Mouse (Mus musculus): Measurements from ENCODE around the gene Drap1. TPM values are rescaled to one million over a fixed set of nuclear protein-coding genes. Genes with fewer than 3 reads are reported as not detected.

Drap1 gene
- polyA plus RNA-seq, 1 experiment from 2014 or later, result 242 TPM

- no peaks in the 10 kb centered on the region for H3K36me3 ChIP-seq (replicated peaks)
- peaks cover 61% of the 10 kb centered on the region for H3K27me3 ChIP-seq (replicated peaks; ENCODE audit: low read depth, poor library complexity, severe bottlenecking)
- peaks cover 27% of the 10 kb centered on the region for H3K4me1 ChIP-seq
- H3K27ac ChIP-seq (replicated peaks), result no peak overlapping the region
- 33% methylated on average over 7 of the region's 7 CpGs for WGBS
- H3K9me3 ChIP-seq, result peaks cover 9% of the 10 kb centered on the region; the same call in 1 of the 2 replicates
- H3K4me3 ChIP-seq, result no peak overlapping the region
- DNase-seq (ENCODE audit: low spot score), result peak; percentile 21
Observed at GRCm38 (mm10) chr19:5444954-5445353, 20.2 kb upstream of the Drap1 start.

- no peak for DNase-seq (ENCODE audit: low spot score)
- Histone ChIP-seq H3K27ac (replicated peaks) (no peak overlapping the region), H3K4me1 (peaks cover 27% of the 10 kb centered on the region), H3K36me3 (replicated peaks) (no peaks in the 10 kb centered on the region), H3K9me3 (peaks cover 9% of the 10 kb centered on the region; the same call in 1 of the 2 replicates), H3K27me3 (replicated peaks; ENCODE audit: low read depth, poor library complexity, severe bottlenecking) (peaks cover 56% of the 10 kb centered on the region), H3K4me3 (no peak overlapping the region)
- 68% methylated on average over 9 of the region's 9 CpGs for WGBS
Observed at GRCm38 (mm10) chr19:5444371-5444908, 19.7 kb upstream of the Drap1 start.

GRCm38 (mm10) chr19:5433951-5434350, 9.2 kb upstream of the Drap1 start:
- 70% methylated on average over 7 of the region's 7 CpGs for WGBS
- Histone ChIP-seq H3K4me3 (peak overlapping the region; percentile 53), H3K4me1 (peaks cover 30% of the 10 kb centered on the region), H3K27ac (replicated peaks) (peak overlapping the region; percentile 84), H3K27me3 (replicated peaks; ENCODE audit: low read depth, poor library complexity, severe bottlenecking) (peaks cover 7% of the 10 kb centered on the region; the same call in 1 of the 2 replicates), H3K9me3 (no peaks in the 10 kb centered on the region), H3K36me3 (replicated peaks) (peaks cover 3% of the 10 kb centered on the region; the same call in 1 of the 2 replicates)
- DNase-seq (ENCODE audit: low spot score), result no peak

GRCm38 (mm10) chr19:5432992-5433852, 8.4 kb upstream of the Drap1 start:
- WGBS, result 11% methylated on average over 16 of the region's 16 CpGs
- peak overlapping the region; percentile 84 for H3K27ac ChIP-seq (replicated peaks)
- DNase-seq (ENCODE audit: low spot score), result peak; percentile 65

GRCm38 (mm10) chr19:5431911-5432464, 7.2 kb upstream of the Drap1 start:
- Histone ChIP-seq H3K4me1 (peaks cover 35% of the 10 kb centered on the region), H3K9me3 (no peaks in the 10 kb centered on the region), H3K27ac (replicated peaks) (no peak overlapping the region), H3K27me3 (replicated peaks; ENCODE audit: low read depth, poor library complexity, severe bottlenecking) (0 out of 2 replicates have a peak, but pooled peaks cover 2% of the 10 kb centered on the region), H3K36me3 (replicated peaks) (peaks cover 20% of the 10 kb centered on the region), H3K4me3 (no peak overlapping the region)
- DNase-seq (ENCODE audit: low spot score), result no peak
- WGBS, result 78% methylated on average over 4 of the region's 4 CpGs

More at GRCm38 (mm10) chr19:5432992-5433852, 8.4 kb upstream of the Drap1 start:
- H3K27me3 ChIP-seq (replicated peaks; ENCODE audit: low read depth, poor library complexity, severe bottlenecking), result peaks cover 7% of the 10 kb centered on the region; the same call in 1 of the 2 replicates
- H3K9me3 ChIP-seq, result no peaks in the 10 kb centered on the region
- H3K4me3 ChIP-seq, result peak overlapping the region; percentile 53
- H3K4me1 ChIP-seq, result peaks cover 30% of the 10 kb centered on the region
- H3K36me3 ChIP-seq (replicated peaks), result peaks cover 11% of the 10 kb centered on the region

GRCm38 (mm10) chr19:5430408-5430807, 5.6 kb upstream of the Drap1 start:
- WGBS, result 89% methylated on average over 1 of the region's 1 CpGs
- H3K9me3 ChIP-seq, result no peaks in the 10 kb centered on the region
- DNase-seq (ENCODE audit: low spot score), result no peak
- H3K4me3 ChIP-seq, result no peak overlapping the region
- peaks cover 49% of the 10 kb centered on the region for H3K4me1 ChIP-seq
- peaks cover 31% of the 10 kb centered on the region for H3K36me3 ChIP-seq (replicated peaks)
- no peaks in the 10 kb centered on the region for H3K27me3 ChIP-seq (replicated peaks; ENCODE audit: low read depth, poor library complexity, severe bottlenecking)
- no peak overlapping the region for H3K27ac ChIP-seq (replicated peaks)

GRCm38 (mm10) chr19:5429806-5430205, 5.0 kb upstream of the Drap1 start:
- Histone ChIP-seq H3K9me3 (no peaks in the 10 kb centered on the region), H3K4me1 (peaks cover 47% of the 10 kb centered on the region), H3K27ac (replicated peaks) (no peak overlapping the region), H3K27me3 (replicated peaks; ENCODE audit: low read depth, poor library complexity, severe bottlenecking) (no peaks in the 10 kb centered on the region), H3K4me3 (no peak overlapping the region), H3K36me3 (replicated peaks) (peaks cover 31% of the 10 kb centered on the region)
- WGBS, result 73% methylated on average over 8 of the region's 8 CpGs
- no peak for DNase-seq (ENCODE audit: low spot score)

GRCm38 (mm10) chr19:5429219-5429618, 4.4 kb upstream of the Drap1 start:
- Histone ChIP-seq H3K27me3 (replicated peaks; ENCODE audit: low read depth, poor library complexity, severe bottlenecking) (no peaks in the 10 kb centered on the region), H3K36me3 (replicated peaks) (peaks cover 31% of the 10 kb centered on the region), H3K4me1 (peaks cover 41% of the 10 kb centered on the region), H3K4me3 (no peak overlapping the region), H3K27ac (replicated peaks) (no peak overlapping the region), H3K9me3 (no peaks in the 10 kb centered on the region)
- 87% methylated on average over 4 of the region's 4 CpGs for WGBS
- DNase-seq (ENCODE audit: low spot score), result no peak

- Histone ChIP-seq H3K27ac (replicated peaks) (no peak overlapping the region), H3K4me3 (no peak overlapping the region), H3K4me1 (peaks cover 41% of the 10 kb centered on the region), H3K36me3 (replicated peaks) (peaks cover 37% of the 10 kb centered on the region), H3K27me3 (replicated peaks; ENCODE audit: low read depth, poor library complexity, severe bottlenecking) (no peaks in the 10 kb centered on the region), H3K9me3 (no peaks in the 10 kb centered on the region)
- WGBS, result 90% methylated on average over 2 of the region's 2 CpGs
- no peak for DNase-seq (ENCODE audit: low spot score)
Observed at GRCm38 (mm10) chr19:5428083-5428482, 3.3 kb upstream of the Drap1 start.

- H3K36me3 ChIP-seq (replicated peaks), result peaks cover 50% of the 10 kb centered on the region
- H3K9me3 ChIP-seq, result no peaks in the 10 kb centered on the region
- peak overlapping the region; percentile 89; the same call in 1 of the 2 replicates for H3K4me3 ChIP-seq
- 92% methylated on average over 13 of the region's 13 CpGs for WGBS
- H3K4me1 ChIP-seq, result peaks cover 43% of the 10 kb centered on the region
- H3K27me3 ChIP-seq (replicated peaks; ENCODE audit: low read depth, poor library complexity, severe bottlenecking), result no peaks in the 10 kb centered on the region
- H3K27ac ChIP-seq (replicated peaks), result peak overlapping the region; percentile 97; the same call in 1 of the 2 replicates
- DNase-seq (ENCODE audit: low spot score), result no peak
Observed at GRCm38 (mm10) chr19:5426640-5427290, 2.0 kb upstream of the Drap1 start.

- H3K36me3 ChIP-seq (replicated peaks), result peaks cover 58% of the 10 kb centered on the region
- H3K4me3 ChIP-seq, result peak overlapping the region; percentile 89
- peaks cover 38% of the 10 kb centered on the region for H3K4me1 ChIP-seq
- H3K27me3 ChIP-seq (replicated peaks; ENCODE audit: low read depth, poor library complexity, severe bottlenecking), result no peaks in the 10 kb centered on the region
- WGBS, result 92% methylated on average over 18 of the region's 18 CpGs
- DNase-seq (ENCODE audit: low spot score), result no peak
- no peaks in the 10 kb centered on the region for H3K9me3 ChIP-seq
- H3K27ac ChIP-seq (replicated peaks), result peak overlapping the region; percentile 97
Observed at GRCm38 (mm10) chr19:5425906-5426565, 1.3 kb upstream of the Drap1 start.
